In the genomic region with DNA sequence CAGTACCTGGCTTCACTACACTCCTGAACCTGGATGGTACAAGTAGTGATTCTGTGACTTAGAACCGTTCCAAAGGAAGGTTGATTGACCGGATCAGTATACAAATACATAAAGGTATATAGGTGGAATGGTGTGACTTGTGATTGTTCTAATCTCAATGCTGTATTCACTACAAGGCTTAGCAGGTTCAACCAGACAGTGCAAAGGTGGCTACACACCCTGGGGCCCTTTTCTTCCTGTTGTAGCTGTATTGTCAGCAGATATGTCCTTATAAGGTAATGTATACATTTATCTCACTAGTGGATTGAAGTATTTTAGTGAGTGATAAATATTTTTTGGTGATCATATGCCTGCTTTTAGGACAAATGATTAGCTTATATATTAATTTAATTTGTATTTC, we compare ENCODE assay signal across 15 mouse cellular contexts.
"Had no signal": no experiment of that assay in that cellular context is flagged by ENCODE, and none has a peak within 500 bp of the region (broad histone marks: within the 10 kb centered on the region; RNA-seq: fewer than 3 reads in every experiment).

No protein-coding gene starts in this region.

- H3K36me3 ChIP-seq: neural tube, embryonic 15.5 days; stomach, embryonic 15.5 days had no signal

- H3K9me3 ChIP-seq: neural tube, embryonic 15.5 days; stomach, embryonic 15.5 days had no signal

- H3K4me3 ChIP-seq: neural tube, embryonic 15.5 days; stomach, embryonic 15.5 days had no signal

- H3K9ac ChIP-seq: neural tube, embryonic 15.5 days; stomach, embryonic 15.5 days had no signal

- H3K4me2 ChIP-seq: neural tube, embryonic 15.5 days; stomach, embryonic 15.5 days had no signal

- H3K27ac ChIP-seq: neural tube, embryonic 15.5 days; stomach, embryonic 15.5 days; stomach, postnatal 0 days had no signal

- DNase-seq: retina, postnatal 1 day; right cerebral cortex, adult 18-20 months; right cerebral cortex, postnatal 14 days; right cerebral cortex, postnatal 25 days; right cerebral cortex, postnatal 4 days; spleen, adult 18-20 months; thymus, adult 18-20 months; thymus, adult 2 months; thymus, postnatal 14 days; thymus, postnatal 25 days; thymus, postnatal 36 days; thymus, postnatal 4 days had no signal

- H3K4me1 ChIP-seq: neural tube, embryonic 15.5 days; stomach, embryonic 15.5 days had no signal

- H3K27me3 ChIP-seq: neural tube, embryonic 15.5 days; stomach, embryonic 15.5 days had no signal
